Mouse (Mus musculus) natural killer cell, adult 2 months (primary cell): ENCODE results near the gene Sgcg.

Experiments
- DNase-seq, 2 experiments: peaks; one replicate each; pipeline ENCODE4 v3.0.0; 2022; ENCODE audit warnings: low spot score in 2 of 2

The Sgcg gene

GRCm38 (mm10) chr14:61258352-61258751 is at the start of gene Sgcg:
Gene Sgcg, minus strand, starts transcription at chr14:61258490.
- DNase-seq: no peak

GRCm38 (mm10) chr14:61303969-61304609 is 45.8 kb upstream of the Sgcg start:
- DNase-seq: no peak

- DNase-seq: no peak
These were observed 44.1 kb upstream of the Sgcg start for GRCm38 (mm10) chr14:61302428-61302827.

GRCm38 (mm10) chr14:61301323-61301722 is 43.0 kb upstream of the Sgcg start:
- DNase-seq: no peak

GRCm38 (mm10) chr14:61299810-61300209 is 41.5 kb upstream of the Sgcg start:
- no peak for DNase-seq

GRCm38 (mm10) chr14:61294738-61295079 is 36.4 kb upstream of the Sgcg start:
- peak in 1 of 2 experiments; percentile 50 for DNase-seq

GRCm38 (mm10) chr14:61293884-61294737 is 35.8 kb upstream of the Sgcg start:
- DNase-seq: peak; percentile 60 to 74

- DNase-seq: no peak
These were observed 32.4 kb upstream of the Sgcg start for GRCm38 (mm10) chr14:61290664-61291063.

GRCm38 (mm10) chr14:61288606-61289286 is 30.5 kb upstream of the Sgcg start:
- DNase-seq: peak in 1 of 2 experiments; percentile 5

- DNase-seq: no peak
These were observed 20.5 kb upstream of the Sgcg start for GRCm38 (mm10) chr14:61278676-61279300.

- DNase-seq: peak; percentile 29 to 58
These were observed 19.0 kb upstream of the Sgcg start for GRCm38 (mm10) chr14:61277285-61277684.

GRCm38 (mm10) chr14:61274414-61275198 is 16.3 kb upstream of the Sgcg start:
- no peak for DNase-seq

GRCm38 (mm10) chr14:61267908-61268475 is 9.7 kb upstream of the Sgcg start:
- no peak for DNase-seq

GRCm38 (mm10) chr14:61259084-61259483 is 794 bp upstream of the Sgcg start:
- DNase-seq: no peak

- DNase-seq: no peak
These were observed 5.5 kb downstream of the Sgcg start for GRCm38 (mm10) chr14:61252596-61253388.

- DNase-seq: no peak
These were observed 11.8 kb downstream of the Sgcg start for GRCm38 (mm10) chr14:61246444-61246843.

- DNase-seq: peak in 1 of 2 experiments; percentile 10
These were observed 15.7 kb downstream of the Sgcg start for GRCm38 (mm10) chr14:61242611-61243010.

GRCm38 (mm10) chr14:61238751-61239150 is 19.5 kb downstream of the Sgcg start:
- DNase-seq: no peak

GRCm38 (mm10) chr14:61237101-61237654 is 21.1 kb downstream of the Sgcg start:
- no peak for DNase-seq
